27 mouse cellular contexts compared by ENCODE assay signal in genomic region chr15:20038550-20039435, GRCm38 (mm10).
DNase-seq lines count a peak whose midpoint lies in the region; ATAC-seq and TF ChIP-seq lines count a peak whose summit lies in the region.
"Had no signal": no experiment of that assay in that cellular context is flagged by ENCODE, and none has a peak within 500 bp of the region (broad histone marks: within the 10 kb centered on the region; RNA-seq: fewer than 3 reads in every experiment).

No protein-coding gene starts in this region.

- no peak overlapping the region for H3K9ac ChIP-seq in forebrain, embryonic 16.5 days (replicated peaks; ENCODE audit: low read depth, low read length)
- H3K9ac ChIP-seq in lung, embryonic 14.5 days = no peak overlapping the region
- H3K9ac ChIP-seq: embryonic facial prominence, embryonic 12.5 days; heart, embryonic 15.5 days; liver, embryonic 15.5 days; lung, embryonic 15.5 days; midbrain, embryonic 12.5 days; neural tube, embryonic 12.5 days had no signal

- H3K9me3 ChIP-seq in forebrain, embryonic 16.5 days (ENCODE audit: control insufficient read depth, low read length) = no peaks in the 10 kb centered on the region
- no peaks in the 10 kb centered on the region for H3K9me3 ChIP-seq in forebrain, embryonic 10.5 days
- H3K9me3 ChIP-seq in lung, embryonic 14.5 days (ENCODE audit: low read depth, low read length) = no peaks in the 10 kb centered on the region
- H3K9me3 ChIP-seq: embryonic facial prominence, embryonic 12.5 days; heart, embryonic 15.5 days; liver, embryonic 15.5 days; lung, embryonic 15.5 days; midbrain, embryonic 12.5 days; neural tube, embryonic 12.5 days had no signal

- no peaks in the 10 kb centered on the region for H3K27me3 ChIP-seq in forebrain, embryonic 16.5 days (replicated peaks; ENCODE audit: control insufficient read depth, insufficient read depth, low read length)
- no peaks in the 10 kb centered on the region for H3K27me3 ChIP-seq in forebrain, embryonic 10.5 days (ENCODE audit: poor library complexity, severe bottlenecking)
- H3K27me3 ChIP-seq in lung, embryonic 14.5 days (ENCODE audit: insufficient read depth, low read length) = no peaks in the 10 kb centered on the region
- H3K27me3 ChIP-seq: CH12.LX; embryonic facial prominence, embryonic 12.5 days; heart, embryonic 15.5 days; liver, embryonic 15.5 days; lung, embryonic 15.5 days; midbrain, embryonic 12.5 days; neural tube, embryonic 12.5 days had no signal

- H3K4me1 ChIP-seq in forebrain, embryonic 16.5 days (replicated peaks; ENCODE audit: control insufficient read depth, insufficient read depth, low read length) = no peaks in the 10 kb centered on the region
- no peaks in the 10 kb centered on the region for H3K4me1 ChIP-seq in forebrain, embryonic 10.5 days
- no peaks in the 10 kb centered on the region for H3K4me1 ChIP-seq in lung, embryonic 14.5 days (ENCODE audit: insufficient read depth)
- H3K4me1 ChIP-seq: embryonic facial prominence, embryonic 12.5 days; heart, embryonic 15.5 days; liver, embryonic 15.5 days; lung, embryonic 15.5 days; midbrain, embryonic 12.5 days; neural tube, embryonic 12.5 days had no signal

- peak overlapping the region; percentile 6; the same call in 1 of the 2 replicates for H3K27ac ChIP-seq in forebrain, embryonic 16.5 days (ENCODE audit: low read length)
- H3K27ac ChIP-seq in forebrain, embryonic 10.5 days = no peak overlapping the region
- H3K27ac ChIP-seq in lung, embryonic 14.5 days (ENCODE audit: low read depth) = no peak overlapping the region
- H3K27ac ChIP-seq: embryonic facial prominence, embryonic 12.5 days; heart, embryonic 15.5 days; kidney, postnatal 0 days; liver, embryonic 15.5 days; lung, embryonic 15.5 days; midbrain, embryonic 12.5 days; neural tube, embryonic 12.5 days had no signal

- H3K4me2 ChIP-seq in forebrain, embryonic 16.5 days (ENCODE audit: low read length) = no peak overlapping the region
- no peak overlapping the region for H3K4me2 ChIP-seq in lung, embryonic 14.5 days
- H3K4me2 ChIP-seq: embryonic facial prominence, embryonic 12.5 days; heart, embryonic 15.5 days; liver, embryonic 15.5 days; lung, embryonic 15.5 days; midbrain, embryonic 12.5 days; neural tube, embryonic 12.5 days had no signal

- 67% methylated on average over 2 of the region's 2 CpGs for WGBS in forebrain, embryonic 16.5 days
- 84% methylated on average over 2 of the region's 2 CpGs for WGBS in forebrain, embryonic 10.5 days
- WGBS in lung, embryonic 14.5 days = 72% methylated on average over 2 of the region's 2 CpGs

- no peak for TF ChIP-seq CTCF in lung, embryonic 14.5 days (IDR thresholded peaks at IDR 0.05; ENCODE audit: low read depth)
- no peak for TF ChIP-seq CTCF in brain, embryonic 14.5 days (IDR thresholded peaks at IDR 0.05; ENCODE audit: borderline replicate concordance, extremely low read depth, insufficient read depth, insufficient read length)

- peak; percentile 65 for ATAC-seq in forebrain, embryonic 16.5 days
- ATAC-seq in lung, embryonic 14.5 days (ENCODE audit: insufficient read depth) = no peak
- no peak for ATAC-seq in monocyte, adult 5-6 weeks (replicated peaks; ENCODE audit: insufficient number of reproducible peaks, low FRiP score, low TSS enrichment, poor library complexity, severe bottlenecking)
- ATAC-seq: intestine, embryonic 16.5 days had no signal

- peak; percentile 71 to 77 for DNase-seq in cerebellum, postnatal 10 days
- DNase-seq in cerebellum, postnatal 36 days = no peak
- no peak for DNase-seq in forebrain, embryonic 10.5 days (ENCODE audit: extremely low spot score, low spot score)
- peak; percentile 1 for DNase-seq in lung, embryonic 14.5 days
- DNase-seq in lung, postnatal 25 days (ENCODE audit: low spot score) = no peak
- peak; percentile 54 for DNase-seq in brain, embryonic 14.5 days (ENCODE audit: low read depth)
- DNase-seq: adrenal gland, adult 8-10 months; cerebellum, adult 11-12 months; cerebellum, postnatal 25 days; gastrocnemius, postnatal 10 days; kidney, adult 8-10 months; kidney, postnatal 4 days; lung, postnatal 36 days; right cerebral cortex, adult 18-20 months; thymus, adult 2 months; thymus, postnatal 36 days had no signal

- no peak overlapping the region for H3K4me3 ChIP-seq in forebrain, embryonic 16.5 days (replicated peaks; ENCODE audit: low read length)
- H3K4me3 ChIP-seq in forebrain, embryonic 10.5 days = no peak overlapping the region
- H3K4me3 ChIP-seq in lung, embryonic 14.5 days (ENCODE audit: low read depth, low read length) = no peak overlapping the region
- H3K4me3 ChIP-seq: embryonic facial prominence, embryonic 12.5 days; heart, embryonic 15.5 days; liver, embryonic 15.5 days; lung, embryonic 15.5 days; midbrain, embryonic 12.5 days; neural tube, embryonic 12.5 days had no signal

- TF ChIP-seq POLR2A in brain, embryonic 14.5 days (IDR thresholded peaks at IDR 0.05; ENCODE audit: borderline replicate concordance, extremely low read depth, insufficient read depth, insufficient read length, poor library complexity, severe bottlenecking) = no peak

- no peaks in the 10 kb centered on the region for H3K36me3 ChIP-seq in forebrain, embryonic 16.5 days (ENCODE audit: control insufficient read depth, insufficient read depth)
- no peaks in the 10 kb centered on the region for H3K36me3 ChIP-seq in forebrain, embryonic 10.5 days (replicated peaks)
- H3K36me3 ChIP-seq in lung, embryonic 14.5 days (ENCODE audit: insufficient read depth) = no peaks in the 10 kb centered on the region
- H3K36me3 ChIP-seq: embryonic facial prominence, embryonic 12.5 days; heart, embryonic 15.5 days; liver, embryonic 15.5 days; lung, embryonic 15.5 days; midbrain, embryonic 12.5 days; neural tube, embryonic 12.5 days had no signal

Comparison
In these comparisons a context has a peak if more than half of its experiments do, and no peak if none do; other contexts are left out.
1. DNase-seq: peak in cerebellum, postnatal 10 days (2 of 2), lung, embryonic 14.5 days (single experiment) and brain, embryonic 14.5 days (single experiment); none in cerebellum, postnatal 36 days (0 of 2), forebrain, embryonic 10.5 days (single experiment) and lung, postnatal 25 days (single experiment).